Mouse (Mus musculus) embryo, embryonic 10.5 days (tissue): ENCODE measurements around the gene Cd164.

Experiments
- DNase-seq: peaks from one replicate; pipeline ENCODE4 v3.0.0-alpha.2; 2015; ENCODE audit warnings: low spot score

Gene Cd164

DNA sequence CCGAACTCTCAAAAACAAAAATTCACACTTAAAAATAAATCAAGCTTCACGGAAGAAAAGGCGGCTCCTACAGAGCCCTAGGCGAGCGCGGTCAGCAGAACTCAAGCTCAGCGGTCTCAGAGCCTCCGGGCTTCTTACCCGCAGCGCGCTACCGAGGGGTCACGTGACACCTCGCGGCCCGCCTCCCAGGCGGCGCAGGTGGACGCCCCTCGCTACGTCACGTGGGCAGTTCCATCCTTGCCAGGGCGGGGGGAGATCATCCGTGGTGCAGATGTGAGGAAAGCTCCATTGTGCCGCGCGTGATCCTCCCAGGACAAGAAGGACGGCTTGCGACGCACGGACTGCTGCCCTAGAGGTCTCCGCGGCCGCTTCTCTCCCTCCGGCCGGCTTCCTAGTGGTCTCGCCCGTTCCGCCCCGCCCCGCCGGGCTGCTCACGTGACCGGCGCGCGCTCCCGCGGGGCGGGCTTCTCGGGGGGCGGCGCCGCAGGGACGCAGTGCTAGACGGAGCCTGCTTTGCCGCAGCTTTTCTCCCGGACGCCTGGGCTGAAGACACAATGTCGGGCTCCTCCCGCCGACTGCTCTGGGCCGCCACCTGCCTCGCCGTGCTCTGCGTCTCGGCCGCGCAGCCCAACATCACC, at the start of gene Cd164:
Gene Cd164, plus strand, starts transcription at position 434 of the 638 bp plus-strand sequence.
- peak; percentile 93 for DNase-seq

DNA sequence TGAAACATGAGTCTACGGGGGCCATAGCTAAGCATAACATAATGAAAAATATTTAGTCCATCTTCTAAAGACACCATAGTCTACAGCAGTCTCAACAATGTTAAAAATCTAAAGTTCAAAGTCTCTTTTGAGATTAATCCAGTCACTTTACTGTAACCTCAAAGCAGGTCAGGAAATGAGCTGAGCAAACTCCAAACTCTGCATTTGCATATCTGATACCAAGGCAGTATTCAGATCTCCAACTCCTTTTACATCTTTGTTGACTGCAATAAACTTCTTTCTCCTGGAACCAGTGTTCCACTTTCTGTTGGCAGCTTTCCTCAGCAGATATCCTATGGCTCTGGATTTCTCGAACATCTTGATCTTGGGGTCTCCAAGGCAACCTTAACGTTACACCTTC, 48.5 kb upstream of the Cd164 start:
- no peak for DNase-seq

DNA sequence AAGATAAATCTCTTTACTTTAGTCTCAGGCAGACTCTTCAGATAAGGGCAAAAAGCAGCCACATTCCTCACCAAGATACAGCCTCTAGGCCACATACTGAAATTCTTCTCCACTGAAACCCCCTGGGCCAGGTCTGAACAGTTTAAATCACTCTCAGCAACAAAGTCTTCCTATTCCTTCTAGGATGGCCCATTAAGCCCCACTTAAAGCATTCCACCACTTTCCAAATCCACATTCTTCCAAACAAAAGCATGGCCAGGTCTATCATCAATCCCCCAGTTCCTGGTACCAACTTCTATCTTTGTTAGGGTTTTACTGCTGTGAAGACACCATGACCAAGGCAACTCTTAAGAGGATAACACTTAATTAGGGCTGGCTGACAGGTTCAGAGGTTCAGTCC, 46.7 kb upstream of the Cd164 start:
- DNase-seq = no peak

DNA sequence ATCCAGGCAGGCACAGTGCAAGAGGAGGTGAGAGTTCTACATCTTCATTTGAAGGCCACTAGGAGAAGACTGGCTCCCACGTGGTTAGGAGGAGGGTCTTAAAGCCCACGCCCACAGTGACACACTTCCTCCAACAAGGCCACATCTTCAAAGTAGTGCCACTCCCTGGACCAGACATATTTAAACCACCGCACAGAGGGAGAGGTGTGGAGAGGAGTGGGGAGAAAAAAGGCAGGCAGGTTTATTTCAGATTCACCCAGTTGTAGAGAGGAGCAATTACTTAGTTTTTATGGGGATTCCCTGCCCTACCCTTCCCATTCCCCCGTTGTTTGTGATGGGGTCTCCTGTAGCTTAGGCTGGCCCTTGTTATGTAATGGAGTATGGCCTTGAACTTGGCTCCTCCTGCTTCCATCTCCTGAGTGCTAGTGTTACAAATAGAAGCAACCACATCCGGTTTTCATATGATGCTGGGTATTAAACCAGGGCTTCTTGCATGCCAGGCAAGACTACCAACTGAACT, 46.2 kb upstream of the Cd164 start:
- no peak for DNase-seq

DNA sequence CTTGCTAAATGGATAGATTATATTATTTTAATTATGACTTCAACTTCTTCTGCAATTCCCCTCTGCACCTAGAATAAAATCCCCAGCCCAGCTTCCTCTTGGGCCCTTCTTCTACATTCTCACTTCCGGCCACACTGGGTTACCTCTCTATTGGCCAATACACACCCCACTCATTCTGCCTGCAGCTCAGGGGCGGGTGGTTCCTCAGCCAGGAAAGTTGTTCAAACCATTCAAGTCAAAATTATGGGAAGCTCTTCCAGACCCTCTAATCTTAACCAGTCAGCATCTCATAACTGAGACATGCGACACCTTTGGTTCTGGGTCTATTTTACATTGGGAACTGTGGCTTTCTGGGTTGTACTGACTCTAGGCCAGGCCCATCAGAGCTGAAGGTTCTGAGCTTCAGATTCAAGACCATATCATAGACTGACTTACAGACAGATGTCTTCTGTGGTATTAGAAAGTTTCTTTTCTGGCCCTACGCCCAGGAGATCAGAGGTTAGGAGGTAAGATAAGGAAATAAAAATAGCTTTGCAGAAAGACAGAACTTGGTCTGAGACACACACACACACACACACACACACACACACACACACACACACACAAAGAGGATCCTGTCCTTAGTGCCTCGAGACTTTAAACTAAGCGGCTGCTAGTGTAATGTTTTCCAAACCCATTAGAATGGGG, 45.3 kb upstream of the Cd164 start:
- no peak for DNase-seq

DNA sequence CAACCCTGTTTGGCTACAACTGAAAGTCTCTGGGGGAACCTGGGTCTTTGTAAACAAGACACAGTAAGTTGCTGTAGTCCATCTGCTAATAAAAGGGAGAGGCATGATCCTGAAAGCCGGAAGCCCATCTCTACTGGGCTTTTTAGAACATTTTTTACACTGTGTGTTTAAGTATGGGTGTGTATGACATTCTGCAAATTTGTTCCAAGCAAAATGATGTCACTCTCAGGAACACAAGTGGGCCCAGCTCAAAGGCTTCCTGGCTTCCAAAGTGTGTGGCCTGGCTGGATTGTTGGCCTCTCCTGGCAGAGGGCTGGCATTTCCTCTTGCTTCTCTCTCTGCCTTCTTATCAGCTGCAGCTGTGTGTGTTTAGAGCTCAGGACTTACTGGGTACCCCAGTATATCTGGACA, 44.2 kb upstream of the Cd164 start:
- DNase-seq = no peak

DNA sequence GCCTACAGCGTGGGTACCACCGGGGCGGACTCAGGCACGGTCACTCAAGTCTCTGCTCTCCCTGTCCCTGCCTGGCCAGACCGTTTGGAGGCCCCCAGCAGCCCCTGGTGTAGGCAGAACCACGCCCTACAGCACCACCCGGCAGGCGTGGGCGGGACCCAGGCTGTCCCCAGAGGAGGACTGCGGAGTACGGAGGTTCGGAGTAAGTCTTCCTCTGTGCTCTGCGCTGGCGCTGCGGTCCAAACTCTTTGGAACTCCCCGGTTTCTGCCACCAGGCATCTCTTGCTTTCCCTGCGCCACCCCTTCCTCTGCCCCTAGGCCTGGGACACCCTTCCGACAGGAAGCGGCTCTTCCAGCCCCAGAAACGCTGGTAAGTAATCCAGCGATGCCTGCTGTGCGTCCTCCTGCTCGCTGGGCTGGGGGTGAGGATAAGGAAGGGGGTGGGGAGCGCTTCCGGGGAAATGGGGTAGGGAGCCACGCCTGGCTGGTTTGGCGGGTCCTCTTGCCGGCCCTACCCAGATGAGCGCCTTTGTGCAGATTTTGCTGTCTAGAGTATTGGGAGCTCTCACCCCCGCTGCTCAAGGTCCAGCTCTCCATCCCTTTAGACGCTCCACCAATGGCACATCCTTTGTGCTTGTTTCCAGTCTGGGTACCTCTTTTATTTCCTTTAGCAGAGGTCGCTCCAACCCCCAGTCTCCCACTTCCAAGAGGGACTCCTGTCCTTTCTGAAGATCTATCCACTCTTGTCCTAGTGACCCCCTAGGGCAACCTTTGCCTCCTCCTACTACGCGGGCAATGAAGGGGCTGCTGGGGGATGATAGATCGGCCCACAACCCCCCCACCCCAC, 42.8 kb upstream of the Cd164 start, which contains the start of gene Mical1:
Gene Mical1, plus strand, starts transcription at position 144 of the 847 bp plus-strand sequence.
- DNase-seq = peak; percentile 73

DNA sequence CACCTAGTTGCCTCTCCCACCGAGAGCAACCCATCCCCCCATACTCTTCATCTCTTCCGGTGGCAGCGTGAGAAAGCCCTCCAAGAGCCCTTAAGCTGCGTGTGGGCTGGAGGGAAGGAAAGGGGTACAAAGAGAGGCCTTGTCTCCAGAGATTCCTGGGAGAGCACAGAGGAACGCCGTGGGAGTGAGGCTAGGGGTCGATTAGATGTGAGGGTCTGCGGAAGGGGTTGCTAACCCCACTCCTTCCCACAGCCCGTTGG, 42.3 kb upstream of the Cd164 start:
- DNase-seq = peak; percentile 81

DNA sequence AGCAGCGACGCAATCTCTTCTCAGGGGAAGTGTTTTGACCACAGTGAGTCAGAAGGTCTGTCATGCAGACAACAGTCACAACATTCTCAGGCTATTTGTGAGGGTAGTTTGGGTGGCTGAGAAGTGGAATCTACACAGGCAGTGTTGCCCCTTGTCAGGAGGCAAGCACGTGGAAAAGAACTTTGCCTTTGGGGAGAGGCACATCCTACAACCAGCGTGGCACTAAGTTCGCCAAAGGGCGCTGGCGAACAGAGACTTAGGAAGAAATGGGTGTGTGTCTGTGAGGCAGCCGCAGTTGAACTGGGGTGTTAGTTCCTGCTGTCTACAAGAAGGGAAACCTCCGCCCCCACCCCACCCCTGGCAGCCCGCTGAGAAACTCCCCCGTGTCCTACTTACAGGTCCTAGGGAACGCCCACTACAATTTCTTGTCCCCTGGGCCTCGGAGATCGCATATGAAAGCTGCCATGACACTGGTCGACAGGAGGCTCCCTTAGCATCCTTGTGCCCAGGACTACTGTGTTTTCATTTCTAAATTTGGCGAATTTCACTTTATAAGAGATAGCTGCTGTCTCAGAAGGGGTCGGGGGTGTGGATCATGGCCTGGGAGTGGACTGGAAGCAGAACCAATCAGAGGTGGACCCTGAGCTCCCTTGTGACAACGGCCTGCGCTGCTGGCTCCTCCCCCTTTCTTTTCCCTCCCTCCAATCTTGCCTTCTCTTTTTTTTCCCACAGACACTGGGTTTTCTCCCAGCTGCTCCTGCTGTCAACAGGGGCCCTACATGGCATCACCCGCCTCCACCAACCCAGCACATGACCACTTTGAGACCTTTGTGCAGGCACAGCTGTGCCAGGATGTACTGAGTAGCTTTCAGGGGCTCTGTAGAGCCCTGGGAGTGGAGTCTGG, 41.7 kb upstream of the Cd164 start:
- peak; percentile 83 for DNase-seq

DNA sequence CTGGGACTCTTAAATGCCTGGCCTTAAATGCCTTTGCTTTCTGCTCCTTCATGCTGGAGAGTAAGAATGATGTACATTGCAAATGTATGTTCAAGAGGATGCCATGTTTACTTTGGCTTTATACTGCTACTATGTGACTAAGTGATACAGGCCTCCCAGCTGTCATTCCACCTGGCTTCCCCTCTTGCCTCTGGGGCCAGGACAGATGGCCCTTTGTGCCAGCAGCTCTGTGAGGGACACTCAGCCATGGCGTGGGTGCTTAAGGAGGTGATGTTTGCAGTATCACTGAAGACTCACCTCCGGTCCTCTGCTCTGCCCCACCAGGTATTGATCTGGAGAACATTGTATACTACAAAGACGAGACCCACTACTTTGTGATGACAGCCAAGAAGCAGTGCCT, 39.3 kb upstream of the Cd164 start:
- no peak for DNase-seq

DNA sequence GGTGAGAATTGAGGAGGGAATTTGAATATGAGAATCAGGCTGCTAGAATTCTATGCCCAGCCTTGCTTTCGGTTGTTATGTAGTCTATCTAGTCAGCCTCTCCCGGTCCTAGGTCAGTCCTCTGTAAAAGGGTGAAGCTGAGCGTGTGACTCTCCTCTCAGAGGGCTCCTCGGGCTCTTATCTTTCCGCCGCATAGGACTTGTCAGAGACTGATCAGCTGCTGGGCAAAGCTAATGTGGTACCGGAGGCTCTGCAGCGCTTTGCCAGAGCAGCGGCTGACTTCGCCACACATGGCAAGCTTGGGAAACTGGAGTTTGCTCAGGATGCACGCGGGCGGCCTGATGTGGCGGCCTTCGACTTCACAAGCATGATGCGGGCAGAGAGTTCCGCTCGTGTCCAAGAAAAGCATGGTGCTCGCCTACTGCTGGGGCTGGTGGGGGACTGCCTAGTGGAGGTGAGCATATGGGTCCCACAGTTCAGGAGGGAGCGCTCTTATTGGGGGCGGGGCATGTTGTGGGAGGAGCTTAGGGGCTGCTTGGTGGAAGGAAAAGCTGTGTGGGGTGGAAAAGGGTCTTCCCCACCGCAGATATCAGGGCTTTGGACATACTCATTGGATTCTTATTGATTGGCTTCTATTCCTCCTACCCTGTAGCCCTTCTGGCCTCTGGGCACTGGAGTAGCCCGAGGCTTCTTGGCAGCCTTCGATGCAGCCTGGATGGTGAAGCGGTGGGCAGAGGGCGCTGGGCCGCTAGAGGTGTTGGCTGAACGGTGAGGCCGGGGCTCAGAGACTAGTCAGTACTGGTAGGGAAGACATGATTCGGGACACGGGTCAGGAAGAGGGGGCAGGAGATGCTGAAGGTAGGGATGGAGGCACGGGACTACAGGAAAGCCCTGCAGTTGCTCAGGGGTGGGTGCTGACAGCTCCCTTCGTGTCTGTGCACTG, 38.0 kb upstream of the Cd164 start:
- no peak for DNase-seq

DNA sequence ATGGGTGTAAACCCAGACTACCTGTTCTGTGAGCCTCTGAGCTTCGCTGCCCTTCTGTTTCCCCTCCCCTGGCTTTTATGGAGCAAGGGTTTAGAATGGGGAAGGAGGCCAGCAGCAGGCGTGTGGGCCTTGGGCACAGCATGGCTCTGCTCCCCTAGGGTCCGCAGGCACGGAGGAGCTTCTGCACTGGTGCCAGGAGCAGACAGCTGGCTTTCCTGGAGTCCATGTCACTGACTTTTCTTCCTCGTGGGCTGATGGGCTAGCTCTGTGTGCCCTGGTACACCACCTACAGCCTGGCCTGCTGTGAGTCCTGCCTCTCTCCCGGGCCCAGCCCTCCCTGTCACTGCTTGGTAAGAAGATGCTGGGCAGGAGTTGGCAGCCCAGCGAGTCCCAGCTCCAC, 36.8 kb upstream of the Cd164 start:
- DNase-seq = no peak

DNA sequence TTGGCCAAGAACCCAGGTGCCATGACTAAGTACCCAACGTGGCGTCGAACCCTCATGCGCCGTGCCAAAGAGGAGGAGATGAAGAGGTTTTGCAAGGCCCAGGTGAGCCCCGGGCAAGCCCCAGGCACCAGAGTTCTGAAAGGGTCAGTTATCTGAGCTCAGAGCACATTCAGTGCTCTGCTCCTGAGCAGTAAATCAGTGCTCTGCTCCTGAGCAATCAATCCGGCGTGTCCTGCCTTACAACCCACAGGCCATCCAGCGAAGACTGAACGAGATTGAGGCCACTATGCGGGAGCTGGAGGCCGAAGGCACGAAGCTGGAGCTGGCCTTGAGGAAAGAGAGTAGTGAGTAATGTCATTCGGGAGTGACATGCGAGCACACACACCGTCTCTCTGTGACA, 33.4 kb upstream of the Cd164 start:
- no peak for DNase-seq

DNA sequence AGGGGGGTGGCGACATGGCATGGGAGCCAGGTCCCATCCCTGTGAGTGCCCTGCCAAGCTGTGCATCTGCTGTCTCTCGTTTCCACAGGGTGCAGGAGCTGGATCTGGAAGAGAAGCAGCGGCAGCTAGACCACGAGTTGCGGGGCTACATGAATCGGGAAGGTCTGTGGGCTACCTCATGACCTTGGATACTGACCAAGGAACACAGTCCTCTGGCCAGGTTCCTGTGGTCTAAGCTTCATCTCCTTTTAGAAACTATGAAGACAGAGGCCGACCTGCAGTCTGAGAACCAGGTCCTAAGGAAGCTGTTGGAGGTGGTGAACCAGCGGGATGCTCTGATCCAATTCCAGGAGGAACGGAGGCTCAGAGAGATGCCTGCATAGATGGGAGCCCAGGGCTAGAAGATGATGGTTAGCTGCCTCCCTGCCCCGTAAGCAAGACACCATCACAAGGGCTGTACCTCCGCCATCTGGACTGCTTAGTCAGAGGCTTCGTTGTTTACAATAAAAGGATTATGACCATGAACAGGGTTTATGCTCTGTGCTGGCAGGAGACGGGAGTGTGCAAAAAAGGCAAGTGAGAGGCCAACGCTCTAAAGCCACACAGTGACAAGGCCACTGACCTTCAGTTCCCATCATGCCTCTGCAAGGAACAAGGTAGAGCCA, 32.6 kb upstream of the Cd164 start:
- no peak for DNase-seq

DNA sequence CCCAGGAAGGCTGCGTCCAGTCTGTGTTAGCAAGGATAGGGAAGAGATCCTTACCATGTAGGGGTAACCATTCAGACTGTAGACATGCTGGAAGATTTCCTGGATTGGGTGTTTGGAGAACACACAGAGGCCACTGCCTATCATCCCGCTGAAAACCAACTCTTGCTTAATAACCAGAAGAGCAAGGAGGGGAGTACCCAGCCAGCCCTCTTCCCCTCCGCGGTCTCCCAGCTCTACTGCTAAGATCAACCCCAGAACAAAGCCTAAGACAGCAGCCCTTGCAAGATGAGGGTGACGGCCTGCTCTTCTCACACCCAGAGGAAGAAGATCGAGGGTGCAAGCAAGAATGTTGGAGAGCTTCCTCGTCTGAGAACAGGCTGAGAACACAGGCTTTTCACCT, 30.3 kb upstream of the Cd164 start:
- no peak for DNase-seq

DNA sequence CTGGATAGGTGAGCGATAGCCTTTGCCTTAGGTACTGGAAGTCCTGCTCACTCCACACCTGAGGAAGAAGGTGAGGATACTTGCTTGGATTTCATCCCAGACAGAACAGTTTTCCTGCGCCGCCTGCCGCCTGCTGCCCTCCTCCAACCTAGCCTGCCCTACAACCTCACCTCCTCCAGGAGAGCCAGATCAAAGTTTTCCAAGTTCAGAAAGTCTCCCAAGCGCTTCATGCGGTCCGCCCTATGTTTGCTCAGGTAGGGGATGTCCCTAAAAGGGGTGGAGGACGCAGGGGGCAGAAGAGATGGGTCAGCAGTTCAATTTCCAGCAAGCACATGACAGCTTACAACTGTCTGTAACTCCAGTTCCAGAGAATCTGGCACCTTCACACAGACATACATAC, 29.9 kb upstream of the Cd164 start:
- DNase-seq = no peak

DNA sequence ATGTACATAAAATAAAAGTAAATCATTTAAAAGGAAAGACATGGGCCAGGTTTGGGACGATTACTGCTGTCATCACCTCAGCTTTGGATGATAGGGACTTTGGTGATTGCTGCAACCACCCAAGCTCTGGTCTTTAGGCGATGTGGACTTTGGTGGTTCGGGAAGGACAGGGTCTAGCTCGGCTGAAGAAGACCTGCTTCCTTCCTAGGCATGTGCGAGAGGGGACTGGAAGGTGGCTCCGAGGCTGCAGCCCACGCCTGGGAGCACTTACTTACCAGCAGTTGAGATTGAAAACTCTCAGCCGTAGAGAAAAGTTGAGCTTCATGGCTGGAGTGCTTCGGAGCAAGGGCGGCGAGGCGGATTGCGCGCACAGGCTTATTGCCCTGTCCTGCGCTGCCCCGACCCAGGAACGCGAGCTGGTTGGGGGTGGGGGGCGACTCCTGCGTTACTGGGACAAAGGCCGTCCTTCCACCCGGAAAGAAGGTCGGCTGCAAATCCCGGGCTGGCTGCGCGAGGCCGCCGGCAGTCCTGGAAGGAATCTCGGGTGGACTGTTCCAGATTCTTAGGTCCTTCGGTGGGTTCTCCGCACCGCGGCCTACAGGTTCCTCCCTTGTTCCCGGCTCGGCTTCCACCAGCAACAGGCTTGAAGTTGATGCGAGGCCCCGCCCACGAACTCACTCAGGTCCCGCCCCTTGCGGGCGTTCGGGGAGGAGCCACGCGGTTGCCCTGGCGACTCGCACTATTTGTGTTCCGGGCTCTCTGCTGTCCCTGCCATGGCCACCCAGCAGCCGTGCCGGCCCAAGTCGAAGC, 29.3 kb upstream of the Cd164 start, which contains the start of the genes Smpd2 and Ppil6:
Gene Smpd2, minus strand, starts transcription at position 662 of the 810 bp plus-strand sequence.
Gene Ppil6, plus strand, starts transcription at position 732 of the 810 bp plus-strand sequence.
- DNase-seq = peak; percentile 97

DNA sequence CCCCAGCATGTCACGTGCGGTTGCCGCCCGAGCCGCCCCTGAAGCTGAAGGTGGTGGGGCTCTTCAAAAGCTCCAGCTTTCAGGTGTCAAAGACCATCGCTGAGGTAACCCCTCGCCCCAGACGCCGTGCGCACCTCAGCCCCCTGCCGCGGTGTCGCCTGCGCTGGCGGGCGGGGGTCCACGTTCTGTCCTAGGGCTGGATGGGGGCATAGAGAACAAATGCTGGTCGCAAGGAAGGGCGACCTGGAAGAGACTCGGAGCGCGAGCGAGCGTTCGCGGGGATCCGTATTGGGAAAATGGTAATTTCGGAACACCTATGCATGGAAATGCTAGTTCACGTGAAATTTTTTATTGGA, 28.7 kb upstream of the Cd164 start:
- no peak for DNase-seq

DNA sequence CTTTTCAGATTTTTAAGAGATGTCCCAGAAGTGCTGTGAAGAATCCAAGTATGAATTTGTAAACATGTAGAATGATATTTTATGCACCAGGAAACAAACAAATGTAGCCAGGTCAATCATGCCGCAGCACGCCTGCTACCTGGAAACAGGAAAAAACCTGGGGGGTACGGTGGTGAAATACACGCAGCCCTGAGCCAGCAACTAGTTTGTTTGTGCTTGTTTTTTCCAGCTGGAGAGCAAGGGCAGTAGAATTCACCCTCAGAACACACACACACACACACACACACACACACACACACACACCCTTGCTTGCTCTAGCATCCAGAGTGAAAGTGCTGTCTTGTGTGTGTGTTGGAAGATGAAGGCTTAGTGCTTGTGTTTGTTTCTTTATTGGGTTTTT, 28.1 kb upstream of the Cd164 start:
- no peak for DNase-seq
